Mouse (Mus musculus): ENCODE results near the gene Prune2. TPM values are rescaled to one million over a fixed set of nuclear protein-coding genes. Genes with fewer than 3 reads are reported as not detected.
A peak's percentile ranks its signal among the peaks of the same experiment; 100 is the strongest.
"Not testable (repeated sequence)": the region's sequence is repeated elsewhere in the genome, so short reads cannot be mapped to it uniquely, and the experiment has no call there.

Prune2 gene
- total RNA-seq, 1 experiment from 2014 or later: 0.82 TPM

- ATAC-seq (replicated peaks; ENCODE audit: low read depth, poor library complexity, severe bottlenecking): peak; percentile 88
These were observed 207.6 kb downstream of the Prune2 start for GRCm38 (mm10) chr19:17163511-17163953.

GRCm38 (mm10) chr19:17166288-17166687 is 210.4 kb downstream of the Prune2 start:
- ATAC-seq (replicated peaks; ENCODE audit: low read depth, poor library complexity, severe bottlenecking): peak; percentile 76

GRCm38 (mm10) chr19:17168186-17168585 is 212.3 kb downstream of the Prune2 start:
- no peak for ATAC-seq (replicated peaks; ENCODE audit: low read depth, poor library complexity, severe bottlenecking)

GRCm38 (mm10) chr19:17169746-17170145 is 213.8 kb downstream of the Prune2 start:
- ATAC-seq (replicated peaks; ENCODE audit: low read depth, poor library complexity, severe bottlenecking): no peak

- ATAC-seq (replicated peaks; ENCODE audit: low read depth, poor library complexity, severe bottlenecking): not testable (repeated sequence)
These were observed 218.6 kb downstream of the Prune2 start for GRCm38 (mm10) chr19:17174501-17174900.

- no peak for ATAC-seq (replicated peaks; ENCODE audit: low read depth, poor library complexity, severe bottlenecking)
These were observed 224.6 kb downstream of the Prune2 start for GRCm38 (mm10) chr19:17180506-17180905.

- no peak for ATAC-seq (replicated peaks; ENCODE audit: low read depth, poor library complexity, severe bottlenecking)
These were observed 238.8 kb downstream of the Prune2 start for GRCm38 (mm10) chr19:17194730-17195129.

GRCm38 (mm10) chr19:17199059-17199458 is 243.1 kb downstream of the Prune2 start:
- no peak for ATAC-seq (replicated peaks; ENCODE audit: low read depth, poor library complexity, severe bottlenecking)

- ATAC-seq (replicated peaks; ENCODE audit: low read depth, poor library complexity, severe bottlenecking): no peak
These were observed 251.2 kb downstream of the Prune2 start for GRCm38 (mm10) chr19:17207141-17207540.

- no peak for ATAC-seq (replicated peaks; ENCODE audit: low read depth, poor library complexity, severe bottlenecking)
These were observed 254.6 kb downstream of the Prune2 start for GRCm38 (mm10) chr19:17210541-17210940.

- ATAC-seq (replicated peaks; ENCODE audit: low read depth, poor library complexity, severe bottlenecking): no peak
These were observed 259.1 kb downstream of the Prune2 start for GRCm38 (mm10) chr19:17214896-17215520.

GRCm38 (mm10) chr19:17218195-17218594 is 262.3 kb downstream of the Prune2 start:
- ATAC-seq (replicated peaks; ENCODE audit: low read depth, poor library complexity, severe bottlenecking): 0 out of 2 replicates have a peak, but pooled peaks have one; percentile 25

GRCm38 (mm10) chr19:17223801-17224200 is 267.9 kb downstream of the Prune2 start:
- peak; percentile 86 for ATAC-seq (replicated peaks; ENCODE audit: low read depth, poor library complexity, severe bottlenecking)

GRCm38 (mm10) chr19:17225570-17226083 is 269.7 kb downstream of the Prune2 start:
- no peak for ATAC-seq (replicated peaks; ENCODE audit: low read depth, poor library complexity, severe bottlenecking)

- no peak for ATAC-seq (replicated peaks; ENCODE audit: low read depth, poor library complexity, severe bottlenecking)
These were observed 270.2 kb downstream of the Prune2 start for GRCm38 (mm10) chr19:17226096-17226495.

GRCm38 (mm10) chr19:17230013-17230412 is 274.1 kb downstream of the Prune2 start:
- no peak for ATAC-seq (replicated peaks; ENCODE audit: low read depth, poor library complexity, severe bottlenecking)

GRCm38 (mm10) chr19:17238471-17238870 is 282.6 kb downstream of the Prune2 start:
- no peak for ATAC-seq (replicated peaks; ENCODE audit: low read depth, poor library complexity, severe bottlenecking)

GRCm38 (mm10) chr19:17240170-17241077 is 284.5 kb downstream of the Prune2 start:
- peak; percentile 63 for ATAC-seq (replicated peaks; ENCODE audit: low read depth, poor library complexity, severe bottlenecking)

- no peak for ATAC-seq (replicated peaks; ENCODE audit: low read depth, poor library complexity, severe bottlenecking)
These were observed 285.3 kb downstream of the Prune2 start for GRCm38 (mm10) chr19:17241206-17241605.

GRCm38 (mm10) chr19:17242962-17243361 is 287.0 kb downstream of the Prune2 start:
- no peak for ATAC-seq (replicated peaks; ENCODE audit: low read depth, poor library complexity, severe bottlenecking)

- no peak for ATAC-seq (replicated peaks; ENCODE audit: low read depth, poor library complexity, severe bottlenecking)
These were observed 288.6 kb downstream of the Prune2 start for GRCm38 (mm10) chr19:17244544-17244943.
